Mouse (Mus musculus) C2C12 (cell line): Measurements from ENCODE around the gene 4930518I15Rik. TPM values are rescaled to one million over a fixed set of nuclear protein-coding genes. Genes with fewer than 3 reads are reported as not detected.
A peak's percentile ranks its signal among the peaks of the same experiment; 100 is the strongest.

Experiments used
- H3K27me3 ChIP-seq: one replicate; pipeline ENCODE4 v1.6.1; 2011; ENCODE audit not compliant: control insufficient read depth, insufficient read depth, insufficient read length
- H3K36me3 ChIP-seq: one replicate; pipeline ENCODE4 v1.6.1; 2011; ENCODE audit not compliant: control insufficient read depth, insufficient read depth
- H3K4me3 ChIP-seq: one replicate; pipeline ENCODE4 v1.5.1; 2011; ENCODE audit warnings: mild to moderate bottlenecking, control low read depth; ENCODE audit not compliant: poor library complexity, insufficient read depth, severe bottlenecking
- H3K79me2 ChIP-seq: one replicate; pipeline ENCODE4 v1.6.1; 2011; ENCODE audit not compliant: control insufficient read depth, insufficient read depth
- H3K79me3 ChIP-seq: one replicate; pipeline ENCODE4 v1.6.1; 2011; ENCODE audit warnings: low read depth, control low read depth
- H3ac ChIP-seq: one replicate; pipeline ENCODE3; 2011; ENCODE audit warnings: low read depth; ENCODE audit not compliant: control insufficient read depth, insufficient read length
- CEBPB ChIP-seq: IDR thresholded peaks from one replicate; pipeline ENCODE4 v1.6.1; 2011; ENCODE audit warnings: low read depth, mild to moderate bottlenecking, control low read depth, moderate library complexity
- CTCF ChIP-seq: IDR thresholded peaks from one replicate; pipeline ENCODE4 v1.5.1; 2011; ENCODE audit not compliant: control insufficient read depth, insufficient read depth, insufficient read length
- FOSL1 ChIP-seq: IDR thresholded peaks from one replicate; pipeline ENCODE4 v1.8.0; 2011; ENCODE audit warnings: mild to moderate bottlenecking, low read length; ENCODE audit not compliant: poor library complexity, insufficient read depth, severe bottlenecking
- MAX ChIP-seq: IDR thresholded peaks from one replicate; pipeline ENCODE4 v1.6.1; 2011; ENCODE audit warnings: mild to moderate bottlenecking, control low read depth
- MYOD1 ChIP-seq: IDR thresholded peaks from one replicate; pipeline ENCODE4 v1.6.1; 2011; ENCODE audit warnings: low read depth; ENCODE audit not compliant: control insufficient read depth, insufficient read length
- MYOG ChIP-seq: IDR thresholded peaks from one replicate; pipeline ENCODE4 v1.6.1; 2011; ENCODE audit not compliant: control insufficient read depth, insufficient read length; ENCODE audit errors: extremely low read depth
- USF1 ChIP-seq: IDR thresholded peaks from one replicate; pipeline ENCODE4 v1.6.1; 2011; ENCODE audit warnings: low read depth, mild to moderate bottlenecking, control low read depth, moderate library complexity
- polyA plus RNA-seq: library from polyadenylated mRNA; unstranded; fragments of >200 nt; fragmentation: generic; extraction: Trizol; gene quantifications from one replicate; pipeline ENCODE4 v1.2.1, GENCODE M21; 2012; ENCODE audit warnings: missing spikeins

Gene 4930518I15Rik
- polyA plus RNA-seq, 1 experiment = 0.27 TPM

DNA sequence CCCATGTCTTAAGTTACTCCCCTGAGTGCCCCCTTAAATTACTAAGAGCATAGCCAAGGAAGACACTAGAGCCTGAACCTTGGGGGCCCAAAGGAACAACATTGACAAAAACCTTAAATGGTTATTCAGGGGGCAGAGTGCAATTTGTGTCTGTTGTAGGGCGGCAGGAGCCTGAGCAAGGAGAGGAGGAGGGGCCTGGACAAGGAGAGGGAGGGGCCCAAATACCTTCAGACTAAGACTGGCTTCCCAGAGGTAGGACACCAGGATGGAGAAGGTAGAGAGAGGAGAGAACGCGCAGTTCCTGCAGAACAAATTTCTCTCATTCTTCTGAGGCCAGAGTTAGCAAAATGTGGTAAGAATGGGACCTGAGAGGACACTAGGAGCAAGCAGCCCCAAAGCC is 42.3 kb downstream of the 4930518I15Rik start:
- Histone ChIP-seq H3K36me3 (no peaks in the 10 kb centered on the region), H3ac (no peak overlapping the region), H3K27me3 (peaks cover 26% of the 10 kb centered on the region), H3K79me3 (no peaks in the 10 kb centered on the region), H3K4me3 (no peak overlapping the region), H3K79me2 (no peaks in the 10 kb centered on the region)
- TF ChIP-seq CEBPB (no peak), USF1 (no peak), MAX (no peak), MYOD1 (no peak), FOSL1 (no peak)

DNA sequence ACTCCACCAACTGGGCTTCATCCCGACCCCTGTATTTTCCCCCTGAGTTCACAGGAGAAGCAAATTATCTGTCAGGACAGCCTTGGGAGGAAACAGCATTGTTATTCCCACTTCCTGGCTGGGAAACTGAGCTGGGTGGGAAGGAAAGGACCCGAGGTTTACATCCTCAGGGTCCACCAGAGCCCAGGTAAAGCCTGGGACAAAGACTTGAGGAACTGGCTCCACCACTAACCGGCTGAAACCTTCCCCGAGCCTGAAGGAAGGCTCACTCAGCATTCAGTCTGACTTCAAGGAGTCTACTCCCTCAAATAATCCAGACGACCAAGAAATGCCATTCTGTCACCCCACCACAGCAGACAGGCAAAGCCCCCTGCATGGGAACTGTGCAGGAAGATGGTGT is 42.9 kb downstream of the 4930518I15Rik start:
- no peak overlapping the region for H3K4me3 ChIP-seq
- no peak overlapping the region for H3ac ChIP-seq
- H3K36me3 ChIP-seq = no peaks in the 10 kb centered on the region
- peaks cover 21% of the 10 kb centered on the region for H3K27me3 ChIP-seq
- no peaks in the 10 kb centered on the region for H3K79me3 ChIP-seq
- H3K79me2 ChIP-seq = no peaks in the 10 kb centered on the region
- TF ChIP-seq MYOG = no peak
- no peak for TF ChIP-seq MAX
- no peak for TF ChIP-seq CEBPB
- no peak for TF ChIP-seq MYOD1
- TF ChIP-seq USF1 = no peak
- no peak for TF ChIP-seq FOSL1
- TF ChIP-seq CTCF = no peak

DNA sequence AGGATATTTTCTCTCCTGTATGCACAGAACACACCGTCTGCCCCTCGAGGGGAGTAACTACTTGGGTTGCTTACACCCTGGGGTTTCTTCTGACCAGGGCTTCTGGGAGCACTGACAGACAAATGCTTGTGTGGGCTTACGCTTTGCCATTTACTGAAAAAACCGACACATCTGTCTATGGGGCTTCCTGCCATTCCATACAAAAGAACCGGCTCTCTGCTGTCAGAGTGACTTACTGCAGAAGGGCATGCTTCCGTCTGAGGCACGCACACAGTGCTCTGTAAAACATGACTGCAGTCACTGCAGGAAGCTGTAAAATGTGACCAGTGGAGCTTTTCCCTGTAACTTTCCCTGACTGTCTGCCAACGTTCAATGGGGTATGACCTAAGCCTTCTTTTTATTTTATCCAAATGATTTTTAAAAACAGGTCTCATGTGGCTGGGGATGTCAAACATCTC is 43.4 kb downstream of the 4930518I15Rik start:
- no peaks in the 10 kb centered on the region for H3K36me3 ChIP-seq
- no peak overlapping the region for H3ac ChIP-seq
- no peaks in the 10 kb centered on the region for H3K79me2 ChIP-seq
- H3K4me3 ChIP-seq = no peak overlapping the region
- no peak for TF ChIP-seq MAX
- no peak for TF ChIP-seq MYOD1
- no peak for TF ChIP-seq CEBPB
- no peak for TF ChIP-seq CTCF
- no peak for TF ChIP-seq FOSL1
- no peak for TF ChIP-seq USF1
- TF ChIP-seq MYOG = no peak
- H3K79me3 ChIP-seq = no peaks in the 10 kb centered on the region
- H3K27me3 ChIP-seq = peaks cover 16% of the 10 kb centered on the region

DNA sequence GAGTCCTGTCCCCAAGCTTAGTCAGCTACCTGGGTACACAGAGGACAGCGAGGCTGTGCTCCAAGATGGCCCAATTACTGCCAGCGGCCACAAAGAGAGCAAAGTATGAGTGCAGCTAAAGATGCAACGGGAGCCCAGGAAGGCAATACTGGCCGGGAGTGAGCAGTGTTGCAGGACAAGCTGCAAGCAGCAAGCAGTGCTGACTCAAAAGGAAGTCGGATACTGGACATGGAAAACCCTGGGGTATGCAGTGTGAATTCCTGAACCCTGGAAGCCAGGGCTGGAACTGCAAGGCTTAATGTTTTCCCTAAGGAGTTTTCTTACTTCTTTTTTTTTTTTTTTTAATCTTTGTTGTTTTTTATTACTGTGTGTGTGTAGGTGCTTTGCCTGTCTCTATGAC is 46.2 kb downstream of the 4930518I15Rik start:
- H3ac ChIP-seq = no peak overlapping the region
- no peaks in the 10 kb centered on the region for H3K36me3 ChIP-seq
- H3K4me3 ChIP-seq = no peak overlapping the region
- H3K27me3 ChIP-seq = peaks cover 12% of the 10 kb centered on the region
- no peaks in the 10 kb centered on the region for H3K79me2 ChIP-seq
- H3K79me3 ChIP-seq = no peaks in the 10 kb centered on the region
- TF ChIP-seq CEBPB = no peak
- TF ChIP-seq MYOD1 = no peak

DNA sequence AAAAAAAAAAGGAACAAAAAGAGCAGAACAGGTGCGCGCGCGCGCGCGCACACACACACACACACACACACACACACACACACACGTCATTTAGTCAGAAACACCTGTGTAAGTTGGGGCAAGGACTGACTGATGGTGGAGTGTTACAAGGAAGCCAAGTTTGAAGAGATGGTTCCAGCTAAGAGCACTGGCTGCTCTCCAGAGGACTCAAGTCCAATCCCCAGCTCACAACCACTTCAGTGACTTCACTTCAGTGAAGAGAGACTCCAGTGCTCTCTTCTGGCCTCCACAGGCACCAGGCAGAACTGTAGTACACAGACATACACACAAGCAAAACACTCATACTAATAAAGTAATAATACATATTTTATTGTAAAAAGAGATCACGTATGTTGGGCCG is 47.0 kb downstream of the 4930518I15Rik start:
- no peak for TF ChIP-seq USF1
- no peak for TF ChIP-seq CEBPB
- no peak for TF ChIP-seq MYOG
- no peak for TF ChIP-seq CTCF
- TF ChIP-seq MAX = no peak
- TF ChIP-seq MYOD1 = no peak
- TF ChIP-seq FOSL1 = no peak
- Histone ChIP-seq H3K79me2 (no peaks in the 10 kb centered on the region), H3ac (no peak overlapping the region), H3K4me3 (no peak overlapping the region), H3K27me3 (peaks cover 5% of the 10 kb centered on the region), H3K36me3 (no peaks in the 10 kb centered on the region), H3K79me3 (no peaks in the 10 kb centered on the region)

DNA sequence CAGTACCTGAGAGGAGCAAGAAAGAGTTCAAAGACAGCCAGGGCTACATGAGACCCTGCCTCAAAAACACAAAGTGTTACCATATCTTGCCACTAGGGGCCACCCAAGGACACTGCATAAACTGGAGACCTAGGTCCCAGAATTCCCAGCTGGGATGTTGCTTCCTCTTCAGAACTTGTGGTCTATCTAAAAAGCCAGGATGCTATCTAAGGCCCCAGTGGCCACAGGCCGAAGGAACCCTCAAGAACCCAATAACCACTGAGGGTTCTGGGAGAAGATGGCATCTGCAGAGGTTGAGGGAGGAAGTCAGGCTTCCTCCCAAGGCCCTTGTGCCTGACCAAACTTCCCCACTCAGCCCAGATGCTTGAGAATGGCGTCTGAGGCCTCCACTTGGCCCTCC is 48.2 kb downstream of the 4930518I15Rik start:
- H3K4me3 ChIP-seq = no peak overlapping the region
- H3ac ChIP-seq = no peak overlapping the region
- H3K36me3 ChIP-seq = no peaks in the 10 kb centered on the region
- H3K27me3 ChIP-seq = no peaks in the 10 kb centered on the region
- TF ChIP-seq MAX (no peak), FOSL1 (no peak), CTCF (peak; percentile 28), USF1 (no peak)
- H3K79me3 ChIP-seq = no peaks in the 10 kb centered on the region
- H3K79me2 ChIP-seq = no peaks in the 10 kb centered on the region
